Mouse (Mus musculus): ENCODE results near the gene Mt2.
A peak's percentile ranks its signal among the peaks of the same experiment; 100 is the strongest.

The Mt2 gene

GRCm38 (mm10) chr8:94172809-94173732, 607 bp downstream of the Mt2 start:
- no peak for DNase-seq (ENCODE audit: low spot score)

GRCm38 (mm10) chr8:94173848-94174403, 1.5 kb downstream of the Mt2 start:
- no peak for DNase-seq (ENCODE audit: low spot score)

- no peak for DNase-seq (ENCODE audit: low spot score)
Measured at GRCm38 (mm10) chr8:94174619-94175213, 2.3 kb downstream of the Mt2 start.

- DNase-seq (ENCODE audit: low spot score) = no peak
Measured at GRCm38 (mm10) chr8:94177716-94178390, 5.4 kb downstream of the Mt2 start.

GRCm38 (mm10) chr8:94178857-94179712, 6.6 kb downstream of the Mt2 start, which contains the start of gene Mt1:
Mt1 (plus strand) TSS chr8:94179082.
- peak; percentile 65 for DNase-seq (ENCODE audit: low spot score)

- no peak for DNase-seq (ENCODE audit: low spot score)
Measured at GRCm38 (mm10) chr8:94179713-94180560, 7.5 kb downstream of the Mt2 start.

- no peak for DNase-seq (ENCODE audit: low spot score)
Measured at GRCm38 (mm10) chr8:94180561-94180908, 8.1 kb downstream of the Mt2 start.

GRCm38 (mm10) chr8:94182055-94182929, 9.8 kb downstream of the Mt2 start:
- DNase-seq (ENCODE audit: low spot score) = no peak

GRCm38 (mm10) chr8:94183117-94183516, 10.7 kb downstream of the Mt2 start:
- DNase-seq (ENCODE audit: low spot score) = peak; percentile 73

GRCm38 (mm10) chr8:94184357-94184843, 11.9 kb downstream of the Mt2 start:
- no peak for DNase-seq (ENCODE audit: low spot score)

- DNase-seq (ENCODE audit: low spot score) = no peak
Measured at GRCm38 (mm10) chr8:94185791-94186190, 13.3 kb downstream of the Mt2 start.

GRCm38 (mm10) chr8:94186542-94186941, 14.1 kb downstream of the Mt2 start:
- peak; percentile 54 for DNase-seq (ENCODE audit: low spot score)

- DNase-seq (ENCODE audit: low spot score) = no peak
Measured at GRCm38 (mm10) chr8:94187290-94188002, 15.0 kb downstream of the Mt2 start.

GRCm38 (mm10) chr8:94189275-94190031, 17.0 kb downstream of the Mt2 start:
- DNase-seq (ENCODE audit: low spot score) = no peak

GRCm38 (mm10) chr8:94191101-94191691, 18.7 kb downstream of the Mt2 start:
- DNase-seq (ENCODE audit: low spot score) = peak; percentile 88

GRCm38 (mm10) chr8:94192926-94193325, 20.5 kb downstream of the Mt2 start:
- DNase-seq (ENCODE audit: low spot score) = no peak

- no peak for DNase-seq (ENCODE audit: low spot score)
Measured at GRCm38 (mm10) chr8:94194591-94195223, 22.2 kb downstream of the Mt2 start.
